Mouse (Mus musculus) MEL (cell line): Measurements from ENCODE around the gene Fgf11. TPM values are rescaled to one million over a fixed set of nuclear protein-coding genes. Genes with fewer than 3 reads are reported as not detected.

Experiments
- DNase-seq: peaks from one replicate; pipeline ENCODE4 v3.0.0; 2011; ENCODE audit warnings: low read depth, low spot score
- H3K27ac ChIP-seq: 2 replicates; pipeline ENCODE4 v1.5.1; 2012; ENCODE audit warnings: low read depth, mild to moderate bottlenecking, control low read depth, low read length, moderate library complexity; ENCODE audit not compliant: control insufficient read depth
- H3K27me3 ChIP-seq, 2 experiments: fragments of 150-350 bp in 1 of 2; sonication (generic) in 1 of 2; 2 replicates each; pipeline ENCODE4 v1.6.1; 2012; ENCODE audit warnings: low read length in 2 of 2, mild to moderate bottlenecking in 2 of 2, improper control_type of control experiment in 1 of 2, moderate library complexity in 1 of 2; ENCODE audit not compliant: insufficient read depth in 2 of 2, control insufficient read depth in 1 of 2
- H3K36me3 ChIP-seq, 2 experiments: 2 replicates each; pipeline ENCODE4 v1.6.1; 2012 to 2014; ENCODE audit warnings: low read length in 2 of 2, improper control_type of control experiment in 1 of 2, inconsistent platforms in 1 of 2, mild to moderate bottlenecking in 1 of 2; ENCODE audit not compliant: insufficient read depth in 2 of 2, control insufficient read depth in 1 of 2
- H3K4me1 ChIP-seq, 2 experiments: fragments of 150-350 bp in 1 of 2; sonication (generic) in 1 of 2; 2 replicates each; pipeline ENCODE4 v1.6.1; 2012; ENCODE audit warnings: low read length in 2 of 2, improper control_type of control experiment in 1 of 2, mild to moderate bottlenecking in 1 of 2; ENCODE audit not compliant: insufficient read depth in 2 of 2, control insufficient read depth in 1 of 2
- H3K4me3 ChIP-seq, 2 experiments: fragments of 150-350 bp in 1 of 2; sonication (generic) in 1 of 2; 2 replicates each; pipeline ENCODE4 v1.5.1; 2012; ENCODE audit warnings: low read depth in 2 of 2, low read length in 2 of 2, mild to moderate bottlenecking in 2 of 2, moderate library complexity in 2 of 2, control low read depth in 1 of 2, improper control_type of control experiment in 1 of 2; ENCODE audit not compliant: control insufficient read depth in 1 of 2, insufficient read depth in 1 of 2
- H3K79me2 ChIP-seq: 2 replicates; pipeline ENCODE4 v1.6.1; 2012; ENCODE audit warnings: mild to moderate bottlenecking, low read length, moderate library complexity; ENCODE audit not compliant: control insufficient read depth, poor library complexity, insufficient read depth
- H3K9ac ChIP-seq: 2 replicates; pipeline ENCODE4 v1.6.1; 2012; ENCODE audit warnings: low read depth, mild to moderate bottlenecking, control low read depth, low read length, moderate library complexity; ENCODE audit not compliant: control insufficient read depth, poor library complexity, severe bottlenecking
- H3K9me3 ChIP-seq: fragments of 150-350 bp; sonication (generic); replicated peaks from 2 replicates; pipeline ENCODE4 v1.6.1; 2012; ENCODE audit warnings: mild to moderate bottlenecking, low read length, improper control_type of control experiment, moderate library complexity; ENCODE audit not compliant: insufficient read depth
- CTCF ChIP-seq, 3 experiments: IDR thresholded peaks in 2 of 3; conservative IDR thresholded peaks in 1 of 3; 2 replicates each; pipeline ENCODE4 v1.5.1; 2011 to 2012; ENCODE audit warnings: low read length in 3 of 3, low read depth in 2 of 3, mild to moderate bottlenecking in 2 of 3, improper control_type of control experiment in 1 of 3, inconsistent platforms in 1 of 3, mixed read lengths in 1 of 3, moderate library complexity in 1 of 3; ENCODE audit not compliant: control insufficient read depth in 1 of 3, insufficient read depth in 1 of 3, poor library complexity in 1 of 3, severe bottlenecking in 1 of 3
- E2F4 ChIP-seq: IDR thresholded peaks from 2 replicates; pipeline ENCODE4 v1.6.1; 2011; ENCODE audit warnings: low read depth, low read length, improper control_type of control experiment, borderline replicate concordance
- ELF1 ChIP-seq: IDR thresholded peaks from 2 replicates; pipeline ENCODE4 v1.6.1; 2014; ENCODE audit warnings: low read depth, mild to moderate bottlenecking, inconsistent platforms, low read length, improper control_type of control experiment, moderate library complexity
- ETS1 ChIP-seq: IDR thresholded peaks from 2 replicates; pipeline ENCODE4 v1.6.1; 2012; ENCODE audit warnings: low read depth, mild to moderate bottlenecking, inconsistent platforms, low read length, improper control_type of control experiment, moderate library complexity
- GABPA ChIP-seq: IDR thresholded peaks from 2 replicates; pipeline ENCODE4 v1.6.1; 2012; ENCODE audit warnings: low read depth, mild to moderate bottlenecking, inconsistent platforms, low read length, improper control_type of control experiment, moderate library complexity
- GATA1 ChIP-seq: IDR thresholded peaks from 2 replicates; pipeline ENCODE4 v1.6.1; 2011; ENCODE audit warnings: low read depth, low read length, improper control_type of control experiment
- MAFK ChIP-seq: IDR thresholded peaks from 2 replicates; pipeline ENCODE4 v1.6.1; 2011; ENCODE audit warnings: low read depth, mild to moderate bottlenecking, low read length, improper control_type of control experiment, borderline replicate concordance
- MAZ ChIP-seq: IDR thresholded peaks from 2 replicates; pipeline ENCODE4 v1.6.1; 2012; ENCODE audit warnings: low read depth, mild to moderate bottlenecking, inconsistent platforms, low read length, improper control_type of control experiment
- MXI1 ChIP-seq: IDR thresholded peaks from 2 replicates; pipeline ENCODE4 v1.6.1; 2011; ENCODE audit warnings: mild to moderate bottlenecking, low read depth, low read length, improper control_type of control experiment
- MYB ChIP-seq: IDR thresholded peaks from 2 replicates; pipeline ENCODE4 v1.6.1; 2011; ENCODE audit warnings: mild to moderate bottlenecking, low read depth, low read length, improper control_type of control experiment
- NRF1 ChIP-seq: IDR thresholded peaks from 2 replicates; pipeline ENCODE4 v1.6.1; 2014; ENCODE audit warnings: low read depth, mild to moderate bottlenecking, inconsistent platforms, low read length, improper control_type of control experiment, moderate library complexity; ENCODE audit not compliant: poor library complexity, insufficient read depth, severe bottlenecking
- POLR2AphosphoS2 ChIP-seq: IDR thresholded peaks from 2 replicates; pipeline ENCODE4 v1.6.1; 2011; ENCODE audit warnings: low read length, improper control_type of control experiment
- POLR2AphosphoS5 ChIP-seq: IDR thresholded peaks from 2 replicates; pipeline ENCODE4 v1.6.1; 2012; ENCODE audit warnings: low read depth, borderline replicate concordance, mild to moderate bottlenecking, inconsistent platforms, low read length, moderate library complexity, mixed read lengths
- RCOR1 ChIP-seq: IDR thresholded peaks from 2 replicates; pipeline ENCODE4 v1.6.1; 2012; ENCODE audit warnings: low read depth, mild to moderate bottlenecking, inconsistent platforms, low read length, improper control_type of control experiment
- SMC3 ChIP-seq: IDR thresholded peaks from 2 replicates; pipeline ENCODE4 v1.6.1; 2011; ENCODE audit warnings: low read depth, low read length, improper control_type of control experiment
- TAL1 ChIP-seq: IDR thresholded peaks from 2 replicates; pipeline ENCODE4 v1.6.1; 2012; ENCODE audit warnings: mild to moderate bottlenecking, inconsistent platforms, low read length, moderate library complexity, mixed read lengths
- TCF12 ChIP-seq: IDR thresholded peaks from 2 replicates; pipeline ENCODE4 v1.6.1; 2014; ENCODE audit warnings: low read depth, mild to moderate bottlenecking, inconsistent platforms, low read length, improper control_type of control experiment, moderate library complexity
- UBTF ChIP-seq: IDR thresholded peaks from 2 replicates; pipeline ENCODE4 v1.6.1; 2012; ENCODE audit warnings: low read depth, mild to moderate bottlenecking, inconsistent platforms, low read length, improper control_type of control experiment, moderate library complexity, borderline replicate concordance; ENCODE audit not compliant: insufficient read depth
- USF1 ChIP-seq: IDR thresholded peaks from 2 replicates; pipeline ENCODE4 v1.6.1; 2014; ENCODE audit warnings: low read depth, mild to moderate bottlenecking, inconsistent platforms, low read length, improper control_type of control experiment, moderate library complexity
- ZMIZ1 ChIP-seq: IDR thresholded peaks from 2 replicates; pipeline ENCODE4 v1.6.1; 2012; ENCODE audit warnings: low read depth, mild to moderate bottlenecking, inconsistent platforms, low read length, improper control_type of control experiment, moderate library complexity
- ZNF384 ChIP-seq: IDR thresholded peaks from 2 replicates; pipeline ENCODE4 v1.6.1; 2012; ENCODE audit warnings: low read depth, mild to moderate bottlenecking, inconsistent platforms, low read length, improper control_type of control experiment
- polyA plus RNA-seq, 2 experiments: library from polyadenylated mRNA; stranded (reverse) in 1 of 2; unstranded in 1 of 2; fragments of >175 nt in 1 of 2; fragments of >200 nt in 1 of 2; gene quantifications; 2 replicates each; pipeline versions ENCODE4 v1.2.1 to v1.2.4; 2012; ENCODE audit warnings: low replicate concordance in 2 of 2, low read depth in 1 of 2; ENCODE audit not compliant: insufficient read length in 2 of 2, insufficient read depth in 1 of 2, missing spikeins in 1 of 2
- total RNA-seq: library from RNA; depleted of rRNA; stranded (reverse); fragments of 300-350 nt; gene quantifications from 2 replicates; pipeline ENCODE4 v1.2.3, GENCODE M21; 2012

Gene Fgf11
- total and polyA plus RNA-seq, 3 experiments, result 5.1 to 26.8 TPM; not detected in 1

DNA sequence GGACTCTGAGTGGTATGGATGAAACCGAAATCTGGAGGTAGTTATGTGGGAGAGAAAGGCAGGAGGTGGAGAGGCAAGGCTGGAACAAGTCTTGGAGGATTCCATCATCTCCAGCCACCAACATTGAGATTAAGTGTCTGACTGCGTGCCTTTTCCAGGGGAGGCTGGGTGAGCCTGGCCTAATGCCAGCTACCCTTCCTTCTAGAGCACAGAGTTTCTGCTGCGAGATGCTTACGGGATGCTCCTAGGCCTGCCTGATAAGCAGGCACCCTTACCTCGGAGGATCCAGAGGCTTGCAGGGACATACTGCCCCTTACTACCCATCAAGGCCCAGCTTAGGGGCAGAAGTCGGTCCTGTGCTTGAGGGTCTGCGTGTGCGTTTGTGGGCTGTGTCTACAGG lies 31.9 kb upstream of the Fgf11 start (continued):
- TF ChIP-seq SMC3, result peak; percentile 4; the same call in 1 of the 2 replicates
- TF ChIP-seq TAL1, result 0 out of 2 replicates have a peak, but pooled peaks have one; percentile 14
- TF ChIP-seq MAFK, result no peak
- TF ChIP-seq ELF1, result no peak
- TF ChIP-seq, all 39 proteins: peak for 7

DNA sequence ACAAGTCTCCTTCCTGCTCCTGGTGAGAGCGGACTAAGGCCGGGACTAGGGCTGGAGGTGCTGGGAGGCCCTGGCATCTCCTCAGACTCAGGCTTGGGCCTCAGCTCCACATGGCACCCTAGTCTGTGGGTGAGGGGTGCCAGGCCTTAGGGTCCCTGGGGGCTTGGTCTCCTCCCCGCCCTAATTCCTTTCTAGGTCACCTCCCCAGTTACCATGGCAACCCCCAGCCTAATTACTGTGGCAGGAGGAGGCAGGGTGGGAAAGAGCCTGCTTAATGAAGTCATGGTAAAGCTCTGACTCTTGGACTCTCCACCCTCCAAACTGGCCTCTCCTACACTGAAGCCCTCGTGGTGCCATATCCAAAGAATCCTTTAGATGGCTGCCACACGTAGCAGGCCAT lies 27.2 kb upstream of the Fgf11 start:
- peaks cover 3 to 9% of the 10 kb centered on the region in 2 experiments; a peak in 3 of 4 replicates for H3K4me1 ChIP-seq
- no peaks in the 10 kb centered on the region for H3K27me3 ChIP-seq
- no peak overlapping the region for H3K4me3 ChIP-seq
- H3K36me3 ChIP-seq, result peaks cover 2 to 5% of the 10 kb centered on the region in 2 experiments; a peak in 3 of 4 replicates
- no peak overlapping the region for H3K27ac ChIP-seq
- no peak for DNase-seq
- no peak overlapping the region for H3K9ac ChIP-seq
- H3K79me2 ChIP-seq, result peaks cover under 1% of the 10 kb centered on the region; the same call in 1 of the 2 replicates
- no peaks in the 10 kb centered on the region for H3K9me3 ChIP-seq
- TF ChIP-seq ZNF384 (no peak), UBTF (no peak), MXI1 (no peak), MAZ (no peak), NRF1 (no peak), TCF12 (no peak), GABPA (no peak), GATA1 (no peak), MAFK (no peak), ETS1 (no peak), USF1 (no peak), CTCF (IDR thresholded peaks at IDR 0.05 in 2 of 3, conservative IDR thresholded peaks at IDR 0.05 in 1 of 3; ENCODE audit: control insufficient read depth in 1 of 3, insufficient read depth in 1 of 3, low read depth in 2 of 3, low read length in 3 of 3, poor library complexity in 1 of 3, severe bottlenecking in 1 of 3) (no peak), E2F4 (no peak), RCOR1 (no peak), MYB (no peak), POLR2AphosphoS2 (no peak), ZMIZ1 (no peak), POLR2AphosphoS5 (no peak), SMC3 (no peak)
